Mouse (Mus musculus) heart, postnatal 0 days (tissue): ENCODE measurements at regions not wholly inside any gene's neighbourhood (a gene's known extent, or its start where the extent isn't known, plus 50 kb on each side); places are given as distances from the start of the nearest gene placed in this dataset.

Experiments
- ATAC-seq: fragments of 200-750 bp; cut with Nextera tagmentation; 2 replicates; pipeline ENCODE4 v1.8.0; 2017; ENCODE audit warnings: low read depth, moderate number of reproducible peaks, moderate library complexity; ENCODE audit not compliant: insufficient read depth
- DNase-seq: peaks from one replicate; pipeline ENCODE4 v3.0.0-alpha.2; 2016; ENCODE audit warnings: low spot score
- H3K27ac ChIP-seq: fragments of 300-500 bp; sonication (generic); 2 replicates; pipeline ENCODE4 v1.5.1; 2014; ENCODE audit warnings: low read depth, mild to moderate bottlenecking
- H3K27me3 ChIP-seq: fragments of 300-500 bp; sonication (generic); 2 replicates; pipeline ENCODE4 v1.6.1; 2014; ENCODE audit warnings: low read length, mixed read lengths; ENCODE audit not compliant: control insufficient read depth, insufficient read depth
- H3K36me3 ChIP-seq: fragments of 300-500 bp; sonication (generic); replicated peaks from 2 replicates; pipeline ENCODE4 v1.6.1; 2014; ENCODE audit warnings: low read length, mixed read lengths; ENCODE audit not compliant: control insufficient read depth, insufficient read depth
- H3K4me1 ChIP-seq: fragments of 300-500 bp; sonication (generic); 2 replicates; pipeline ENCODE4 v1.6.1; 2014; ENCODE audit warnings: antibody characterized with exemption; ENCODE audit not compliant: control insufficient read depth, insufficient read depth
- H3K4me2 ChIP-seq: fragments of 300-500 bp; sonication (generic); 2 replicates; pipeline ENCODE4 v1.6.1; 2014; ENCODE audit warnings: low read depth, mild to moderate bottlenecking, low read length, moderate library complexity
- H3K4me3 ChIP-seq: fragments of 300-500 bp; sonication (generic); 2 replicates; pipeline ENCODE4 v1.5.1; 2014; ENCODE audit warnings: low read depth, low read length
- H3K9ac ChIP-seq: fragments of 300-500 bp; sonication (generic); replicated peaks from 2 replicates; pipeline ENCODE4 v1.6.1; 2014; ENCODE audit warnings: low read depth, low read length, mixed read lengths
- H3K9me3 ChIP-seq: fragments of 300-500 bp; sonication (generic); replicated peaks from 2 replicates; pipeline ENCODE4 v1.6.1; 2016; ENCODE audit warnings: low read length; ENCODE audit not compliant: control insufficient read depth
- CTCF ChIP-seq: IDR thresholded peaks from 2 replicates; pipeline ENCODE4 v1.5.1; 2016; ENCODE audit warnings: antibody characterized with exemption, control low read depth, low read depth
- EP300 ChIP-seq: IDR thresholded peaks from 2 replicates; pipeline ENCODE4 v1.6.1; 2016; ENCODE audit warnings: antibody characterized with exemption, low read depth
- whole genome bisulfite sequencing: fragments of 180-500 bp; shearing (Covaris S2); extraction: QIAGEN DNeasy Blood & Tissue Kit; methylation state at CpG from one replicate; pipeline ENCODE4 v1.1.7; 2014; 5-methylcytosine and 5-hydroxymethylcytosine counted together

DNA sequence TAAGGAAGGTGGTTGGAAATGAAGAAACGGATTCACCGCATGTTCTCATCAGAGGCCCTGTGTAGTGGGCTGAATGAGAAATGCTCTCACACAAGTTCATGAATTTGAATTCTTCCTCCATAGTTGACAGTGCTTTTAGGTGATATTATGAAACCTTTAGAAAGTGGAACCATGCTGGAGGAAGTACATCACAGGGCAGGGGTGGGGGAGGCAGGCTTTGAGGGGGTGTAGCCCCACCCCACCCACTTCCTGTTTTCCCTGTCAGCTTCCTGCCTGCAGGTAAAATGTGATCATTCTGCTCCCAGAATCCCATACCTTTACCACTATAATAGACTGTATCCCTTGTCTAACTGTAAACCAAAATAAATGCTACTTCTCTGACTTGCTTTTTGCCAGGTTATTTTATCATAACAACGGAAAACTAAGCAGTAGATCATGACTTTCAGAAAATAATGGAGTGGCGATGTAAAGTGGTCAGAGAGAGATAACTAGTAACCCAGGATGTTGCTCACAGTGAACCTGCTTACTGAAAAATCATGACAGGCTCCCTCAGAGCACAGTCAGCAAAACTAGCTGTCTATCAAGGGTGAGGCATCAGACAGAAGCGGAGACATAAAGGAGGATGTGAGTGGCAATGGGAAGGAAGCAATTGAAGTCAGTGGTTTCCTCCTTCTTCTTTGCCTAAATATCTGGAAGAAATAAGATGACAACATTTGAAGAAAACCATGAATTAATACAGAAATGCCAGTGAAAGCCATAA lies 230.2 kb downstream of the Rnf144a start:
- DNase-seq (no peak), ATAC-seq (no peak)
- 77% methylated on average over 5 of the region's 5 CpGs for WGBS
- Histone ChIP-seq H3K9me3 (no peaks in the 10 kb centered on the region), H3K4me2 (no peak overlapping the region), H3K4me1 (no peaks in the 10 kb centered on the region), H3K9ac (no peak overlapping the region), H3K27me3 (no peaks in the 10 kb centered on the region), H3K4me3 (no peak overlapping the region), H3K36me3 (no peaks in the 10 kb centered on the region), H3K27ac (no peak overlapping the region)
- TF ChIP-seq CTCF = no peak
- no peak for TF ChIP-seq EP300

GRCm38 (mm10) chr12:26183021-26183420 lies 232.0 kb downstream of the Rnf144a start:
- TF ChIP-seq CTCF = no peak
- no peak for TF ChIP-seq EP300
- no peak for DNase-seq
- Histone ChIP-seq H3K27me3 (no peaks in the 10 kb centered on the region), H3K9ac (no peak overlapping the region), H3K27ac (no peak overlapping the region), H3K4me3 (no peak overlapping the region), H3K36me3 (no peaks in the 10 kb centered on the region), H3K4me2 (no peak overlapping the region), H3K4me1 (no peaks in the 10 kb centered on the region), H3K9me3 (no peaks in the 10 kb centered on the region)
- 85% methylated on average over 2 of the region's 2 CpGs for WGBS
- no peak for ATAC-seq

- no peaks in the 10 kb centered on the region for H3K36me3 ChIP-seq
- no peaks in the 10 kb centered on the region for H3K27me3 ChIP-seq
- no peak overlapping the region for H3K4me3 ChIP-seq
- DNase-seq (no peak), ATAC-seq (no peak)
- TF ChIP-seq EP300 (no peak), CTCF (no peak)
- no peaks in the 10 kb centered on the region for H3K9me3 ChIP-seq
- no peak overlapping the region for H3K9ac ChIP-seq
- whole genome bisulfite sequencing = 83% methylated on average over 7 of the region's 7 CpGs
- H3K4me1 ChIP-seq = 0 out of 2 replicates have a peak, but pooled peaks cover 1% of the 10 kb centered on the region
- H3K4me2 ChIP-seq = no peak overlapping the region
- no peak overlapping the region for H3K27ac ChIP-seq
Observed at GRCm38 (mm10) chr12:26180846-26181245, 234.2 kb downstream of the Rnf144a start.

GRCm38 (mm10) chr12:26176231-26176662 lies 238.8 kb downstream of the Rnf144a start:
- Histone ChIP-seq H3K4me3 (no peak overlapping the region), H3K4me1 (0 out of 2 replicates have a peak, but pooled peaks cover 4% of the 10 kb centered on the region), H3K27ac (no peak overlapping the region), H3K9ac (no peak overlapping the region), H3K27me3 (no peaks in the 10 kb centered on the region), H3K4me2 (peak overlapping the region; percentile 17; the same call in 1 of the 2 replicates), H3K9me3 (no peaks in the 10 kb centered on the region), H3K36me3 (no peaks in the 10 kb centered on the region)
- peak; percentile 58 for DNase-seq
- TF ChIP-seq CTCF = no peak
- no peak for TF ChIP-seq EP300
- ATAC-seq = peak; percentile 85
- 12% methylated on average over 10 of the region's 10 CpGs for WGBS

GRCm38 (mm10) chr12:26163416-26163815 lies 251.6 kb downstream of the Rnf144a start:
- Histone ChIP-seq H3K27me3 (no peaks in the 10 kb centered on the region), H3K27ac (no peak overlapping the region), H3K9me3 (no peaks in the 10 kb centered on the region), H3K4me2 (no peak overlapping the region), H3K4me1 (no peaks in the 10 kb centered on the region), H3K4me3 (no peak overlapping the region), H3K9ac (no peak overlapping the region), H3K36me3 (no peaks in the 10 kb centered on the region)
- WGBS = 63% methylated on average over 3 of the region's 3 CpGs
- DNase-seq (no peak), ATAC-seq (no peak)
- TF ChIP-seq EP300 (no peak), CTCF (no peak)
